Mouse (Mus musculus) liver, embryonic 14.5 days (tissue): ENCODE data around the gene Spata7. TPM values are rescaled to one million over a fixed set of nuclear protein-coding genes. Genes with fewer than 3 reads are reported as not detected.

ENCODE experiments used
- ATAC-seq: fragments of 200-750 bp; cut with Nextera tagmentation; 2 replicates; pipeline ENCODE4 v1.8.0; 2017; ENCODE audit warnings: moderate number of reproducible peaks, mild to moderate bottlenecking, moderate library complexity; ENCODE audit not compliant: insufficient read depth
- DNase-seq, 3 experiments: peaks; one replicate each; pipeline ENCODE4 v3.0.0-alpha.2; 2012 to 2013; ENCODE audit warnings: low read depth in 3 of 3, low spot score in 3 of 3
- H3K27ac ChIP-seq: fragments of 300-500 bp; sonication (generic); 2 replicates; pipeline ENCODE4 v1.5.1; 2014; ENCODE audit warnings: moderate library complexity, mild to moderate bottlenecking, control low read depth, inconsistent platforms
- H3K27me3 ChIP-seq: fragments of 300-500 bp; sonication (generic); 2 replicates; pipeline ENCODE4 v1.6.1; 2014; ENCODE audit warnings: mild to moderate bottlenecking, low read length, moderate library complexity; ENCODE audit not compliant: control insufficient read depth, insufficient read depth
- H3K36me3 ChIP-seq: fragments of 300-500 bp; sonication (generic); replicated peaks from 2 replicates; pipeline ENCODE4 v1.6.1; 2014; ENCODE audit warnings: low read depth; ENCODE audit not compliant: control insufficient read depth, insufficient read depth
- H3K4me1 ChIP-seq, 2 experiments: fragments of 200-500 bp in 1 of 2; fragments of 300-500 bp in 1 of 2; sonication (generic) in 1 of 2; replicated peaks; 2 replicates each; pipeline ENCODE4 v1.6.1; 2012 to 2014; ENCODE audit warnings: antibody characterized with exemption in 1 of 2, inconsistent platforms in 1 of 2, low read length in 1 of 2; ENCODE audit not compliant: control insufficient read depth in 2 of 2, insufficient read depth in 2 of 2
- H3K4me2 ChIP-seq: fragments of 300-500 bp; sonication (generic); 2 replicates; pipeline ENCODE4 v1.6.1; 2014; ENCODE audit warnings: low read depth, mild to moderate bottlenecking, control low read depth, moderate library complexity
- H3K4me3 ChIP-seq, 2 experiments: fragments of 200-500 bp in 1 of 2; fragments of 300-500 bp in 1 of 2; sonication (generic) in 1 of 2; 2 replicates each; pipeline ENCODE4 v1.5.1; 2012 to 2014; ENCODE audit warnings: low read depth in 2 of 2, low read length in 2 of 2, mild to moderate bottlenecking in 2 of 2, control low read depth in 1 of 2, inconsistent platforms in 1 of 2, moderate library complexity in 1 of 2; ENCODE audit not compliant: insufficient read depth in 1 of 2
- H3K9ac ChIP-seq: fragments of 300-500 bp; sonication (generic); replicated peaks from 2 replicates; pipeline ENCODE4 v1.6.1; 2014; ENCODE audit warnings: mild to moderate bottlenecking, control low read depth, moderate library complexity
- H3K9me3 ChIP-seq: fragments of 300-500 bp; sonication (generic); 2 replicates; pipeline ENCODE4 v1.6.1; 2016; ENCODE audit warnings: low read length, mixed read lengths; ENCODE audit not compliant: control insufficient read depth
- CTCF ChIP-seq: IDR thresholded peaks from 2 replicates; pipeline ENCODE4 v1.5.1; 2016; ENCODE audit warnings: antibody characterized with exemption, low read depth, control low read depth
- EP300 ChIP-seq: IDR thresholded peaks from 2 replicates; pipeline ENCODE4 v1.6.1; 2016; ENCODE audit warnings: antibody characterized with exemption, low read depth
- WGBS: fragments of 180-500 bp; shearing (Covaris S2); extraction: QIAGEN DNeasy Blood & Tissue Kit; methylation state at CpG from one replicate; pipeline ENCODE4 v1.1.7; 2014; ENCODE audit not compliant: insufficient replicate concordance; 5-methylcytosine and 5-hydroxymethylcytosine counted together
- polyA plus RNA-seq, 2 experiments: library from polyadenylated mRNA; depleted of rRNA in 1 of 2; stranded (reverse) in 1 of 2; unstranded in 1 of 2; fragments of >200 nt; fragmentation: Nextera tagmentation in 1 of 2; extraction: Ambion mirVana in 1 of 2; gene quantifications; 2 replicates each; pipeline versions ENCODE4 v1.2.1 to v1.2.3; 2012 to 2014

The Spata7 gene
- polyA plus RNA-seq (2012; rRNA removed) (0.57 and 1.2 TPM in 2 replicates), polyA plus RNA-seq (2014; fragmentation: Nextera tagmentation; extraction: Ambion mirVana) (2.0 and 2.2 TPM in 2 replicates)

GRCm38 (mm10) chr12:98627392-98628259 lies at the start of gene Spata7:
Gene Spata7 (plus strand): TSS chr12:98628157.
- TF ChIP-seq EP300, result no peak
- TF ChIP-seq CTCF, result no peak
- DNase-seq (peak; percentile 71 to 72 (median 71)), ATAC-seq (peak; percentile 94)
- no peaks in the 10 kb centered on the region for H3K27me3 ChIP-seq
- peak within 1 kb of the TSS; percentile 75 for H3K9ac ChIP-seq
- no peaks in the 10 kb centered on the region for H3K9me3 ChIP-seq
- H3K4me2 ChIP-seq, result peak within 1 kb of the TSS; percentile 74
- H3K4me3 ChIP-seq, result peak within 1 kb of the TSS; percentile 78 to 79
- H3K27ac ChIP-seq, result no peak within 1 kb of the TSS
- 3% methylated on average over 32 of the region's 32 CpGs for WGBS
- H3K4me1 ChIP-seq, result peaks cover 2 to 4% of the 10 kb centered on the region in 2 experiments; a peak in 3 of 4 replicates
- no peaks in the 10 kb centered on the region for H3K36me3 ChIP-seq

DNA sequence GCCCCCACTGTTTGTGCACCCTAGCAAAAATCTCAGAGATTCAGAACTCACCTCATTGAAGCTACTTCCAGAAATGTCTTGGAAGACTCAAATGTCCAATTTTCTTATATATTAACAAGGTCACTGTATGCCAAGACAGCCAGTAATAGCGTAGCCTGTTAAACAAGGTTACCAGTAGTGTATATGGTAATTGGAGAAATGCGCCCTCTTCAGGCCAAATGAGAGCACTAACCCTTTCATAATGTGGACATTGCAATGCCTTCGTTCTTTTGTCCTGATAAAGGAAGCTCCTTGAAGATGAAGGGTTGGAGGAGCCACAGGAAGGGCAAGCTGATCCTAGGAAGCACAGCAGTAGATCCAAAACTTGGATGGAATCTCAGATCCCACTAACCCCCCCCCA lies 42.7 kb upstream of the Spata7 start:
- Histone ChIP-seq H3K36me3 (no peaks in the 10 kb centered on the region), H3K27ac (no peak overlapping the region), H3K9ac (no peak overlapping the region), H3K27me3 (no peaks in the 10 kb centered on the region), H3K4me1 (no peaks in the 10 kb centered on the region), H3K4me2 (no peak overlapping the region), H3K4me3 (no peak overlapping the region), H3K9me3 (no peaks in the 10 kb centered on the region)
- TF ChIP-seq CTCF, result peak; percentile 40; the same call in 1 of the 2 replicates
- TF ChIP-seq EP300, result no peak
- WGBS, result 20% methylated on average over 3 of the region's 3 CpGs
- no peak for DNase-seq
- no peak for ATAC-seq

DNA sequence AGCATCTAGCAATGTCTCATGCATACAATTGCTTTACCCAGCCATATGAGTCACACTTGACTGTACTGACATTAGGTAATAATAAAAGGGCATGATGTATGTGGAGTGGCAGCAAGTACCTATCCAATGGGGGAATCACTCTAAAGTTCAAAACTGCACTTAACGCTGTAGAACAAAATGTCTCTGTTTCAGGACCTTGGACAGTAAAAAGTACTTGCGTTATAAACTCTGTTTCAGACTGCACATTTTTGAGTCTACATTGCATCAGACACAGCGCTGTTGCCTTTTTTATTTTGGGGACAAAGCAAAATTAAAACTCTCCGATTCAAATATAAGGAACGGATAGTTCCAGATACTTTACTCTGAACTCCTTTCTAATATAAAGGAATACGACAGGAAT lies 39.4 kb upstream of the Spata7 start:
- Histone ChIP-seq H3K27ac (no peak overlapping the region), H3K4me1 (no peaks in the 10 kb centered on the region), H3K4me3 (no peak overlapping the region), H3K9ac (no peak overlapping the region), H3K4me2 (no peak overlapping the region), H3K36me3 (no peaks in the 10 kb centered on the region), H3K9me3 (no peaks in the 10 kb centered on the region), H3K27me3 (no peaks in the 10 kb centered on the region)
- TF ChIP-seq EP300 (no peak), CTCF (no peak)
- no peak for ATAC-seq
- 60% methylated on average over 6 of the region's 6 CpGs for WGBS
- no peak for DNase-seq

- Histone ChIP-seq H3K9ac (no peak overlapping the region), H3K9me3 (no peaks in the 10 kb centered on the region), H3K4me3 (no peak overlapping the region), H3K4me1 (no peaks in the 10 kb centered on the region), H3K27ac (no peak overlapping the region), H3K27me3 (no peaks in the 10 kb centered on the region), H3K4me2 (no peak overlapping the region), H3K36me3 (no peaks in the 10 kb centered on the region)
- DNase-seq, result no peak
- no peak for TF ChIP-seq EP300
- no peak for TF ChIP-seq CTCF
- WGBS, result 69% methylated on average over 2 of the region's 2 CpGs
- no peak for ATAC-seq
Observed at GRCm38 (mm10) chr12:98591016-98591415, 36.9 kb upstream of the Spata7 start.

GRCm38 (mm10) chr12:98600861-98601260 lies 27.1 kb upstream of the Spata7 start:
- Histone ChIP-seq H3K9ac (no peak overlapping the region), H3K36me3 (no peaks in the 10 kb centered on the region), H3K4me2 (no peak overlapping the region), H3K9me3 (no peaks in the 10 kb centered on the region), H3K27ac (no peak overlapping the region), H3K27me3 (no peaks in the 10 kb centered on the region), H3K4me3 (no peak overlapping the region), H3K4me1 (no peaks in the 10 kb centered on the region)
- DNase-seq (no peak), ATAC-seq (no peak)
- WGBS, result 56% methylated on average over 5 of the region's 5 CpGs
- no peak for TF ChIP-seq CTCF
- TF ChIP-seq EP300, result no peak
